Mouse (Mus musculus): ENCODE measurements around the gene Gng2.

The Gng2 gene

GRCm38 (mm10) chr14:19976421-19977270 is 781 bp downstream of the Gng2 start:
- ATAC-seq (ENCODE audit: low TSS enrichment): peak; percentile 79

GRCm38 (mm10) chr14:19974978-19975493 is 2.4 kb downstream of the Gng2 start:
- ATAC-seq (ENCODE audit: low TSS enrichment): peak; percentile 62

GRCm38 (mm10) chr14:19974429-19974828 is 3.0 kb downstream of the Gng2 start:
- ATAC-seq (ENCODE audit: low TSS enrichment): no peak

GRCm38 (mm10) chr14:19972316-19973029 is 5.0 kb downstream of the Gng2 start:
- no peak for ATAC-seq (ENCODE audit: low TSS enrichment)

- no peak for ATAC-seq (ENCODE audit: low TSS enrichment)
Observed at GRCm38 (mm10) chr14:19970845-19971244, 6.6 kb downstream of the Gng2 start.

- no peak for ATAC-seq (ENCODE audit: low TSS enrichment)
Observed at GRCm38 (mm10) chr14:19970106-19970785, 7.2 kb downstream of the Gng2 start.

GRCm38 (mm10) chr14:19969566-19969965 is 7.9 kb downstream of the Gng2 start:
- ATAC-seq (ENCODE audit: low TSS enrichment): no peak

- peak; percentile 56; the same call in 1 of the 2 replicates for ATAC-seq (ENCODE audit: low TSS enrichment)
Observed at GRCm38 (mm10) chr14:19969011-19969521, 8.4 kb downstream of the Gng2 start.

GRCm38 (mm10) chr14:19968321-19969010 is 9.0 kb downstream of the Gng2 start:
- ATAC-seq (ENCODE audit: low TSS enrichment): no peak

- ATAC-seq (ENCODE audit: low TSS enrichment): peak; percentile 79
Observed at GRCm38 (mm10) chr14:19967482-19967881, 9.9 kb downstream of the Gng2 start.

- ATAC-seq (ENCODE audit: low TSS enrichment): 0 out of 2 replicates have a peak, but pooled peaks have one; percentile 18
Observed at GRCm38 (mm10) chr14:19963961-19964505, 13.4 kb downstream of the Gng2 start.

GRCm38 (mm10) chr14:19961924-19962915 is 15.2 kb downstream of the Gng2 start:
- ATAC-seq (ENCODE audit: low TSS enrichment): peak; percentile 73

- no peak for ATAC-seq (ENCODE audit: low TSS enrichment)
Observed at GRCm38 (mm10) chr14:19959860-19960259, 17.6 kb downstream of the Gng2 start.

GRCm38 (mm10) chr14:19955077-19955476 is 22.4 kb downstream of the Gng2 start:
- ATAC-seq (ENCODE audit: low TSS enrichment): no peak

- no peak for ATAC-seq (ENCODE audit: low TSS enrichment)
Observed at GRCm38 (mm10) chr14:19950812-19951211, 26.6 kb downstream of the Gng2 start.

- ATAC-seq (ENCODE audit: low TSS enrichment): peak; percentile 42
Observed at GRCm38 (mm10) chr14:19949475-19949874, 28.0 kb downstream of the Gng2 start.

- ATAC-seq (ENCODE audit: low TSS enrichment): peak; percentile 69
Observed at GRCm38 (mm10) chr14:19946221-19946620, 31.2 kb downstream of the Gng2 start.

- no peak for ATAC-seq (ENCODE audit: low TSS enrichment)
Observed at GRCm38 (mm10) chr14:19942732-19943131, 34.7 kb downstream of the Gng2 start.

- ATAC-seq (ENCODE audit: low TSS enrichment): no peak
Observed at GRCm38 (mm10) chr14:19942329-19942728, 35.1 kb downstream of the Gng2 start.

- ATAC-seq (ENCODE audit: low TSS enrichment): no peak
Observed at GRCm38 (mm10) chr14:19940066-19940465, 37.4 kb downstream of the Gng2 start.
